Mouse (Mus musculus): ENCODE measurements around the gene Rnf43.

The Rnf43 gene

DNA sequence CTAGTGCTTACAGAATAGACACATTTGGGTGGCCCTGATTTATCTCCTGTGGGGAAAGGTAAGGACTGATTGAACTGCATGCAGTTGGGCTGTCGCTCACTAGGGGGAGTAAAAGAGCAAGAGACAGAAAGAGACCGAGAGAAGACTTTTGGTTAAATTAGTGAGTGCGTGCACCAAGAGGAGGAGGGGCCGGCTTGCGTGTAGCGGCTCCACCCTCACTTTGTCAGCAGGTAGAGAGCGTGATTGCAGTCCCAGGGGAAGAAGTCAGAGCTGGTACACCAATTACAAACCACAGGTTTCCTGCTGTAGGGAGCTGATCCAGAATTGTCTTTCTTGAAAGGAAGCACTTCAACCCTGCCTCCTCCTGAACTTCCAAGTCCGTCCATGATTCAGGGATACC lies at the start of gene Rnf43:
Gene Rnf43 (plus strand): TSS at position 316 of the 400 bp plus-strand sequence.
- peak; percentile 64 for DNase-seq (ENCODE audit: low spot score)

DNA sequence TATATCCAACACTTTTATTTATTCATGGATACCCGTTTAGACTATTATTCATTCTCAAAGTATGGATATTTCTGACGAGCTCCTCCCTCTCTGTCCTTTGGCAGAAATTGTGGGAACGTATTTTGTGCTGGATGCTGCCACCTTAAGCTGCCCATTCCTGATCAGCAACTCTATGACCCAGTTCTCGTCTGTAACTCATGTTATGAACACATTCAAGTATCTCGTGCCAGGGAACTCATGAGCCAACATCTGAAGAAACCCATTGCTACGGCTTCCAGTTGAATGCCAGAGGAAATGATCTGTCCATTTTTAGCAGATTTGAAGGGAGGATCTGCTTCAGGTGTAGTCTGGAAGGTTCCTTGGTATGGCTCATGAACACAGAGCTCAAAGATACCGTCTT lies 48.5 kb upstream of the Rnf43 start:
- DNase-seq (ENCODE audit: low spot score): no peak

DNA sequence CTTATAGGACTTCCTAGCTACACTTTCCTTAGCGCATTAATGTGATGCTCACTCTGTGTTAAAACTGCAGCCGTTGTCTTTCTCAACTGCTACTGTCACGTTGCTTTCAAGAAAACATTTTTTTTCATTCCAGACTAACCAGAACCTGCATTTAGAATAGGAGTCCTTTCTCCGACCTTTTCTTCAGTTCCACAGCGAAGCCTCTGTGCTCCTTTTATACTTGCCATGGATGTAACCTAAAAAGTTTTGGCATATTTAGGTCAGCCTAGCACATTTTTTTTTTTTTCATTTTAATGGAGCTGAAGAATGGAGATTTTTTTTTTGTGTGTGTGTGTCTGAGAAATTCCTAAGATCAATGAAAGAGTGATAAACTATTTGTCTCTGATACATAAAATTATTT lies 47.0 kb upstream of the Rnf43 start:
- DNase-seq (ENCODE audit: low spot score): no peak

DNA sequence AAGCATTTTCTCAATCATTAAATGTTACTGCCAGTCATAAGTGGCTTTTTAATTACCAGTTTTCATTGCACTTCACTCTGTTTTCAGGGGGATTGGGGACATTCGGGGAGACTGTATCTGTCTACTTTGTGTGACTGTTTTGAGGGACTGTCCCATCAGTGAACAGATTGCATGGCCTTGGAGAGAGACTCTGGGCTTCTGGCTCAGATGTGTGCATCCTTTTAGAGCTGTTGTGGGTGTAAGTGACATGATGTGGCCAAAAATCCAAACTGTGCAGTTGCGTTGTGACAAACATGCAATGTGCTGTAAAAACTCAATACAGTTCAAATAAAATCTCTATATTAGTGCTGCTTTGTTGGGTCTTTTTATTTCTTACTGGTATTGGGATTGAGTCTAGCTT lies 46.6 kb upstream of the Rnf43 start:
- DNase-seq (ENCODE audit: low spot score): no peak

DNA sequence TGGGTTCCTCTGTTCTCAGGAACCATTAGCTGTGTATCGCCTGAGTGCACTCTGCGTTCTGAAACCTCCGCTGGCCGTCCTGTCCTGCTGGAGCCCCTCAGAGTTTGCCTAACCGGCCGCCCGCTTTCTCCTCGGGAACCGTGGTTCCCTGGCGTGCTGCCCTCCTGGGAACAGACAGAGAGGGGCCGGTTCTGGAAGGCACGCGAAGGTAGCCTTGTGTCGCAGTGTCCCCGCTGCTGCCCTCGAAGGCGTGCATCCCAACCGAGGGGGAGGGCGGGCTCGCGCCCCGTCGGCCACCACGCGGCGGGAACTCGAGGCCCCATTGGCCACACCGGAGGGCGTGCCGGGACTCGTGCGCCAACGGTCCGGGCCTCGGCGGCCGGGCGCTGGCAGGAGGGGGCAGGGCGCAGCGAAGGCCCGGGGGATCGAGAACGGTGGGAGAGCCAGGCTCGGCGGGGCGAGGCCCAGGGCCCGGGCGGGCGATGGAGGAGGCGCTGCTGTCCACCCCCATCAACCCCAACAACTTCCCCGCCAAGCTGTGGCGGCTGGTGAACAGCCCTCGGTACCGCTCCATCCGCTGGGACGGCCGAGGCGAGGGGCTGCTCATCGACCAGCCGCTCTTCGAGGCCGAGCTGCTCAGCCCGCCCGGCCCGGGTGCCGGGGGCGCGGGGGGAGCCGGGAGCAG lies 45.6 kb upstream of the Rnf43 start, which contains the start of gene Hsf5:
Gene Hsf5 (plus strand): TSS at position 375 of the 685 bp plus-strand sequence.
- DNase-seq (ENCODE audit: low spot score): no peak

DNA sequence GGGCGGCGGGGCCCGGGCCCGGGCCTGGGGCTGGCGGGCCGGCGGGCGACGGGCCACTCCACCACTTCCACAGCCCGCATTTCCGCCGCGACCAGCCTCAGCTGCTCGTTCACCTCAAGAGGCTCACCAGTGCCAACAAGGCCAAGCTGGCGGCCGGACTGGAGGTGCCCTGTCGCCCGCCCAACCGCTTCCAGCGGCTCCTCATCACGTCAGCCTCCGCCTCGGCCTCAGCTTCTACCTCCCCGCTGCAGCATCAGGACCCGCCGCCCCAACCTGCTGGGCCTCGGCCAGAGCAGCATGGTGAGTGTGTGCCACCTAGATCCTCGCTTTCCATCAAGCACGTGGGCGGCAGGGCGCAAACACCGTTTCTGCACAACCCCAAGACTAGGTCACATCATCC lies 44.9 kb upstream of the Rnf43 start:
- DNase-seq (ENCODE audit: low spot score): no peak

DNA sequence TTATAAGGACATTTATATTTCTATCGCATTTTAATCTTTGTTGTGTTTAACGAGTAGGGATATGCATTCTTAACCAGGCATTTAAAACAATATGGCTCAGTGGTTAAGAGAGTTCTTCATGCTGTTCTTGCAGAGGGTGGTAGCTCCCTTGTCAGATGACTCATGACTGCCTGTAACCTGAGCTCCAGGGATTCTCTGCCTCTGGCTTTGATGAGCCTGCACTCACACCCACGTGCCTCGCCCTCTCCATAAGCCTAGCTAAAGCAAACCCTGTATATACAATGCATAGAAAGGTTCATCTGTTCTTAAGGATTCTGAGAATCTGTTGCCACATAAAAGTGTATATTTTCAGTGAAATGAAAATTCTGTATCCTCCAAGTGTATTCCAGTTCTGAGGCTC lies 39.4 kb upstream of the Rnf43 start:
- DNase-seq (ENCODE audit: low spot score): no peak

DNA sequence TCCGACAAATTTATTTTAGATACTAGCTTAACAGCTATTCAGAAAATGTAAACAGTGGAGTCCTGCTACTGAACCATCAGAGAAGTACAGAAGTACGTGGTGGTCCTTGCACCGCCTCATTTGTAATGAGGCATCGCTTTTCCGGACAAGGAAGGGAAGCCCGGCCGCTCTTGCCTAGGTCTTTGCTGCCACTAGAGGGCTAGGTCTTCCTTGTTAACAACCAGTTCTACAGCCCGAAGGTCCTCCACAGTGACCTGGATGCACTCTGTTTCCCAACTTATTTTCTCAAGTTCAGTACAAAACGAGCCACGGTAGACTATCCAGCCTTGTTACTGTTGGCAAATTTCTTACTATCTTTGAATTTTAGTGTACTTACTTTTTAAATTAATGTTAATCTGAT lies 32.7 kb upstream of the Rnf43 start:
- DNase-seq (ENCODE audit: low spot score): no peak

DNA sequence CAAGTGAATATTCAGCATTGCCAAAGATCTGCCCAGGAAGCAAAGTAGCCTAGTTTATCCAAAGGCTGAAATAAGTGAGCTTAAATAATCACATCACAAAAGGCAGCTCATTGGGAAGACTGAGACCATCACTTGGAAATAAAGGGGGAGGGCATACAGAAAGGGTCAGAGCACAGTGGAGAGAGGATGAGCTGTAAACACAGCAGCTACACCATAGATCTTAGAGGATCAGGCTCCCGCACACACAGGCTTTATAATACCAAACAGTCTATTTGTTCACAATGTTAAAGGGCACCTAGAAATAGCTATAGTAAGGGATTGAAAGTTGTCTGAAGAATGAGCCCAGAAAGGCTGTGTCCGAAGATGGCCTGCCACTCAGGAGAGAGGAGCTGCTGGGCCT lies 23.7 kb upstream of the Rnf43 start:
- no peak for DNase-seq (ENCODE audit: low spot score)

DNA sequence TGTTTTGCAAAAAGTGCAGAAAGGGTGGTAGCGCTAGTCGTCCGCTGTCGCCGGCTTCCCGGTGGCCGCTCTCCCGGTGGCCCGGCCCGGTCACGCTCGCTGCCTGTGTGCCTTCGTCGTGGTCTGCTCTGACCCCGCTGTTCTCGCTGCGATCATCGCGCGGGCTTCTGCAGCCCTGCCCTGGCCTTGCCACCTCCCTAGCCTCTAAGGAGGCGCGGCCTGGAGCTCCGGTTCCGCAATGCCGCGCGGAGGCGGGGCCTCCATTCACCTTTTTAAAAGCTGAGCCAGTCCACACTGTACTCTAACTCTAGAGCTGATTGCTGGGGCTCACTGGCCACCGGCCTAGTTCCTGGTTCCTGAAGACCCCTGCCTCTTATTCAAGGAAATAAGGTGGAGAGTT lies 23.3 kb upstream of the Rnf43 start:
- peak; percentile 14 for DNase-seq (ENCODE audit: low spot score)

DNA sequence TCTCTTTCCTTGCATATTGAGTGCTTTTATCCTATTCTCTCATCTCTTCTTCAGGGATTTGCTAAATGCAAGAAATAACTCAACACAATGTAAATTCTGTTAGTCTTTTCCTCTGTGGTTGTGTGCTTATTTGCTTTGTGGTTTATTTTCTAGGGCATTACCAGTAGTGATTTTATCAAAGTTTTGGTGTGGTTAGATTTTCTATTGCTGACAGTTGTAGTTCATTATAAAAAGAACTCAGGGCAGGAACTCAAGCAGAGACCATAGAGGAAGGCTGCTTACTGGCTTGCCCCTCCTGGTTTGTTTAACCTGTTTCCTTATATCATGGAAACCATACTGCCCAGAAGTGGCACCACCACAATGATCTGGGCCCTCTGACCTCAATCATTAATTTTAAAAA lies 19.7 kb upstream of the Rnf43 start:
- no peak for DNase-seq (ENCODE audit: low spot score)

DNA sequence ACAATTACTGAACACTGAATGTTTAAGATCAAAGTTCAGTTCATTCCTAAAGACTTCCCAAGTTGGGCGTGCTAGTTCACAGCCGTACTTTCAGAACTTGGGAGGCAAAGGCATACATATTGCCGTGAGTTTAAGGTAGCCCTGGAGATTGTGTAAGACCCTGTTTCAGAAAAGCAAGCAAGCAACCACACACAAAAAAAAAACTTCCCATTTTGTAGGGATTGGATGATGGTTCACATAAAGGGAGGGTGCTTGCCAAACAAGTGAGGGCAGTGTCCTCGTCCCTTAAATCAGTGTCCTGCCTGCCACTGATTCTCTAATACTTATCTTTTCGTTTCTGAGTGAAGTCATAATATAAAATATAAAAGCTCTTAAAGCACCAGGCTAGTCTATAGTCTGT lies 7.8 kb upstream of the Rnf43 start:
- no peak for DNase-seq (ENCODE audit: low spot score)

DNA sequence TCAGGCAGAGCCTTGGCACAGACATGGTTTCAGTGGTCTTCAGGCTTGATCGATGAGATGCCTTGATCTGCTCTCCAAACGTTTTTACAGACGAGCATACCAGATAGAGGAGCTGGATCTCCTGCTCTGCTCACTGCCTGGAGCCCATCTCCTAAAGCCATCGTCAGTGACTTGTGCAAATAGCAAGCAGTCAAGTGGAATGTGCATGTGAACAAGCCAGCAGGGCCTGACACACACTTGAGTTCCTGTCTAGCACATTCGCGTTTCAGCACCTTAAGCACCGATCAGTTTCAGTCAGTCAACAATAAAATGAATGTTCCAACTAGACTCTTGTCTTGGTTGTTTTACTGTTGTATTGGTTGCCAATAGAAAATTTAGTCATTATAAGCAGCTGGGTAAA lies 3.3 kb upstream of the Rnf43 start:
- DNase-seq (ENCODE audit: low spot score): no peak

DNA sequence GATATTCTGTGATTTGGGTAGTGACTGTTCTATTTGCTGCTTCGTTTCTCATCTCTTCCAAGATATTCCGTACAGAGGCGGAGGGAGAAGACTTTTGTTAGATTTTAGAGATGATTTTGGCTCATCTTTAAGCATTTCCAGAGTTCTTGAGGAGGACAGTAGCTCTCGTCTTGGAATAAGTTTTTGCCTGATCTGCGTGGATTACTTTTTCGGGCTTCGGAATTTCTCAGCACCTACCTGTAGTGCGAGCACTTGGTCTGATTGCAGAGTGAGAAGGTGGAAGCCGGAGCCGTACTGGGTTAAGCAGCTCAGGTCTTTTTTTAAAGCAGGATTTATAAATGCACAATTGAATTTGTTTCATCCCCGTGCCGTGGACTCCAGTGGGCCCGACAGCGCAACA lies 300 bp downstream of the Rnf43 start:
- DNase-seq (ENCODE audit: low spot score): no peak

DNA sequence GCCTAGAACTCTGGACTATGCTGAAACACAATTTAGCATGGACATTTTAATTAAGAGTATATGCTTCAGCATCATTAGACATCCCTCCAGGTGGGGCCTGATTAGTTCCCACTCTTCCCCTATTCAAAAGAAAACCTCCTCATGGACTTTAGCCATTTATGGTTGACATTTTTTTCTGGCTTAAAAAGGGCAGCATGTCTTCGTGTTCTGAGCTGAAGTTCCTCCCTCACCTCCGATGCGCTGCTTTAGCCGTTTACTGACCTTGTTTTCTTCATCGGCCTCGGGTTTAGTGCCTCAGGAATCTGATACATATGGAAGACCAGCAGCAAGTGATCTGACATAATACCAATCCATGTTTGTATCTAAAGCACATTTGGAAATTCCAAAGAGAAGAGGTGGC lies 1.4 kb downstream of the Rnf43 start:
- DNase-seq (ENCODE audit: low spot score): no peak

DNA sequence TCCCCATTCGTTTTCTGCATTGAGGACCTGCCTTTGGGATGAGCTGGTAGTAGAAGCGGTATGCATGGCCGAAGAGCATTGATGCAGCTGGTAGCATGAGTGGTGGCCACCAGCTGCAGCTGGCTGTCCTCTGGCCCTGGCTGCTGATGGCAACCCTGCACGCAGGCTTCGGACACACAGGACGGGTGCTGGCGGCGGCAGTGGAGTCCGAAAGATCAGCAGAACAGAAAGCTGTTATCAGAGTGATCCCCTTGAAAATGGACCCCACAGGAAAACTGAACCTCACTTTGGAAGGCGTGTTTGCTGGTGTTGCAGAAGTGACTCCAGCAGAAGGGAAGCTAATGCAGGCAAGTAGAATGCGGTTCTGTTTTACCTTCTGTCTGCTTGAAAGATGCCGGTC lies 2.0 kb downstream of the Rnf43 start:
- DNase-seq (ENCODE audit: low spot score): no peak

DNA sequence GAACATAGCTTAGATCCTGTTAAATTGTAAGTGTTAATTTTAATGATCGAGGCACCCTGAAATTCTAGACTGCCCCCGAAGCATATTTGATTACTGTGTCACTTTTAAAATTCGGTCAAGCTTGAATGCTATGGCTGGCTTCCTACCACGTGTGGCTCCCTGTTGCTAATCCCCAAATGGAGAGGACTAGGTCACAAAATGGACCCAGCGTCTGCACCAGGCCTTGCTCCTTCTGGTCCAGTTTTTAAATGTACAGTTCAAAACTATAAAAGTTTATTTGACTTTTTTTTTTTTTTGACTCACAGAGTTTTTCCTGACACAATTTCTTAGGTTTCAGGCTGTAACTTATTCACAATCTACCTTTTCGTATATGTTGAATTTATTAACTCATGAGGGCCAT lies 2.7 kb downstream of the Rnf43 start:
- no peak for DNase-seq (ENCODE audit: low spot score)

DNA sequence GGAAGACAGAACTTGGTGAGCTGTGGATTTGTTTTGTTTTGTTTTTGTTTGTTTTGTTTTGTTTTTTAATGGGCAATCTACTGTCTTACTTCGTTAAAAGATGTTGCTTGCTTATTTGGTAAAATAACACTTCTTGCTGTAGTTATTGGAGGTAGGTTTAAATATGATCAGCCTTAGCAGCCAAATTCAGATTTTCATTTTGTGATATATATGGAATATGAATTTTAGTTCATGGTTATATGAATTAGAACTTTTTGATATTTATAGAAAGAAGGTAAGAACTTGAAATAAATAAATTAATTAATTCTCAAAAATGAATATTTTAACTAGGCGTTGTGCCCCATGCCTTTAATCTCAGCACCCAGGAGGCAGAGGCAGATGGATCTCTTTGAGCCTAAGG lies 3.1 kb downstream of the Rnf43 start:
- no peak for DNase-seq (ENCODE audit: low spot score)

DNA sequence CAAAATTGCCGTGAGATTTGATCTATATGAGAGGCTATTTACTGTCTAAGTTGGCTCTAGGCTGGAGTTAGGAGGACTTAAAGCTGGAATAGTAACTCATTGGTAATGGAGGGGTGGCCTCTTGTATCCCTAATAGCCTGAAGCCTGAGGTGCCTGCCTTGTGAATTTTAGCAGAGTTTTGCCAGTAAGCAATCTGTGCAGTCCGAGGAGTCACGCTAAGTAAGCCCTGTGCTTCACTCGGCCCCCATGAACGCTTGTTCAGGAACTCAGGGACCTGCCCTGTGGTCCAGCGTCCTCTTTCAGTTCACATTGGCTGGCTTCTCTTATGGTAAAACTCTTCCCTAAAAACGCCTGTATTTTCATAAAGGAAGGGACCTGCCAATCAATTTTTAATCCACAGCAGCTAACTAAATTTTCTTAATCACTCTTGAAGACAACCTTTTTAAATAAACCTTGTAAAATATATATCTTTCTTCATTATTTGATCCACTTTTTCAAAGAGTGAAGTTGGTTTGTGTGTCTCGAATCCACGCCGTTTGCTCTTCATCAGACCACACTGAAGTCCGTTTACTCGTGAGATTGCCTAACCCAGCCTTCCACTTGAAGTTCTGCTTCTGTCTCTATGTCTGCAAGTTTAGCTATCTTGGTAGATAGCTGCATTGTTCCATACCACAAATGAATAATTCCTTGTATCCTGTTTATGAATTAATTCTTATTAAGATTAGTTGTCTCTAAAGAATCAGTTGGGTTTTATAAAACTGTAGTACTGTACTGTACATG lies 3.9 kb downstream of the Rnf43 start:
- no peak for DNase-seq (ENCODE audit: low spot score)

DNA sequence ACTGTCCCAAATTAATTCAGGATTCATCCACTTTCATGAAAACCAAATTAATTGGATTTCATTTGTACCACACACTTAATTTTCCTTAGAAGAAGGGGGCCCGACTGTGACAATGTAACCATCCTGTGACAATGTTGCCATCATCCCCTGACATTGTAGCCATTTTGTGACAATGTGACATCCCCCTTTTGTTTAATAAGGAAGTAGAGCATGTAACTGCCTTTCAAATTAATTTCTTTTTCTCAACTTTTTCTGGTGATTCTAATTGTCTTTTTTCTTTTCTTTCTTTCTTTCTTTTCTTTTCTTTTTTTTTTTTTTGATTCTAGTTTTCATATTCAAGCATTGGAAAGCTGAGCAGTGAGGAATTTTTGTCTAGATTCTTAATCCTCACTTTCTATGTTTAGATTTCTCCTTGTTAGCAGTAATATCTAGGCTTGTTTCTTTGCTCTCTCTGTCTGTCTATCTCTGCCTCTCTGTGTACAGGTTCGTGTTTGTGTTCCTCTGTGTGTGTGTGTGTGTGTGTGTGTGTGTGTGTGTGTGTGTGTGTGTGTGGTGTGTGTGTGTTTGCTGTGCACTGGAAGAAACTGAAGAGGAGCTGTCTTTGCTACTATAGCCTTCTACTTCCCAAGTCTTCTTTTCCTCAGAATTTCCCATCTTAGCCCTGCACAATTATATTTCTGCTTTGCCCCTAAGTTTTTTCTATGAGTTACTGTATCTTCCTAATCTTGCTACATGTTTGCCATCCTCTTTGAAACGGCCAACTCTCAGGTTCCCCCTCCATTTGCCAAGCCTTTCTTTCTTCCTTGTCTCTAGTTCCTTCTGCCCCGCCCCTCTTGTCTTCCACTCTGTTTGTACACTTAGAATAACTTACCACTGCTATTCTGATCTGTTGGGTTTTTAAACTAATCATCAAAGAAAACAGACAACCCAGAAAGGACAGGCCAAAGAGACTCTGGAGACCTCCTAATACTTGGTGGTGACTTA lies 4.9 kb downstream of the Rnf43 start:
- no peak for DNase-seq (ENCODE audit: low spot score)

DNA sequence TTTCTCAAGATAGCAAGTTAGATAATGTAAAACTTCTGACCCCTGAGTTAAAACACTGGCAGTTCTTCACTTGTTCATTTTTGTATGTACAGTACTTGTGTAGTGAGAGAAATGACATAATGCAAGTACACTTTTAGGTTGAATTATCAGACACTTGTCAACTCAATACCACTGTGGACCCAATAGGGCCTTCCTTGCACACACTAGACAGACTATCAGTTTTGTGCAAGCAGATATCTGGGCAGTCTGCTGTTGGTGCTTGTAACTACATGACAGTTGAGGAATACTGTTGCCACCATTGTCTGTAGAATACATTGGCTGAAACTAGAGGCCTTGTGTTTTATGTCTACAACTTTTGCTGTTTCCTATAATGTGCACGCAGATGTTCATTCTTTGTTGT lies 10.8 kb downstream of the Rnf43 start:
- no peak for DNase-seq (ENCODE audit: low spot score)

DNA sequence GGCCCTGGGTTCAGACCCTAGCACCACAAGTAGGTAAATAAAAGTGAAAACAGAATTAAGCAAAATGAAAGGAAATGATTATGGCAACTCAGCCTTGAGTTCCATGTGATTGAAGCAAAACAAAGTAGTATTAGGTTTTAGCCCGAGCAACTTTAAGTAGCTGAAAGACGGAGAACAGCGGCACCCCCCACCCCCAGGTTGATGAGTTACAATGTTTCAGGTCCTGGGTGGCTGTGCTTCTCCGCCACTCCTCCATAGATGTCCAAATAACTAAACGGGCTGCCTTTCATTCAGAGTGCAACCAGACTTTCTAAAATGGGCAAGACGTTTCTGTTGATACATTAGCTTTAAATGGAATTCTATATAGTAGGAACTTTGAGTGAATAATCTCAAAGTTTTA lies 13.1 kb downstream of the Rnf43 start:
- no peak for DNase-seq (ENCODE audit: low spot score)

DNA sequence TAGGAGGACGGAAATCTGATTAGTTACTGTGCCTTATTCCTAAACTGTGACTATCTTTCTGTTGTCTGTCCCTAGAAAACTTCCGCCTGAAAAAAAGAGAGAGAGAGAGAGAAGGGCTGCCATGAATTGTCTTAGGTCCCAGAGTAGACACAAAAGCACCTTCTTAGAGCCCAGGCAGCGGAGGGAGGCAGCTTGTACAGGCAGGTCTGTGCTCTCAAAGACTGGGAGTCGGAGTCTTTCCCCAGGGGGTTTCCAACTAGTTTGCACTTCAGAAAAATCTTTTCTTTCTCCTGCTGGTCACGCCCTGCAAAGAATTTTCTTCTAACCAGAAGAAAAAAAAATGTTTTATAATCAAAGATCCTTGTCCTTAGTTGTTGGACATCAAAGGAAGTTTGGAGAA lies 15.2 kb downstream of the Rnf43 start:
- DNase-seq (ENCODE audit: low spot score): no peak
